Mouse (Mus musculus): ENCODE measurements around the gene Myo15. TPM values are rescaled to one million over a fixed set of nuclear protein-coding genes. Genes with fewer than 3 reads are reported as not detected.
A peak's percentile ranks its signal among the peaks of the same experiment; 100 is the strongest.

The Myo15 gene
- polyA plus RNA-seq, 1 experiment, result not detected

DNA sequence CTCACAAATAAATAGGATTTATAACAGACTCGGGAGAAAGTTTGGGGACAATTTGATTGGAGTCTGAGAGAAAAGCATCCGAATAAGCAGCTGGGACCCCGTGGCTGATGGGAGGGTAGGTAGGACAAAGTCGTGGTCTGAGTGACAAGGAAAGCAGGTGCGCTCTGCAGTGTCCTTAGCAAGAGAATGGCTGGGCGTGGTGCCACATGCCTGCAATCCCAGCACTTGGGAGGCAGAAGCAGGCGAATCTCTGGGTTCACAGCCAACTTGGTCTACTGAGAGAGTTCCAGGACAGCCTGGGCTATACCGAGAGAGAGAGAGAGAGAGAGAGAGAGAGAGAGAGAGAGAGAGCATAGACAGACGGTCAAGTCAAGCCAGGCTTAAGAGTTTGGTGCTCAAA, 1.6 kb downstream of the Myo15 start:
- Histone ChIP-seq H3K4me3 (ENCODE audit: insufficient read depth, low read depth, low read length) (no peak overlapping the region), H3K27ac (replicated peaks; ENCODE audit: low read depth, low read length) (no peak overlapping the region), H3K4me1 (ENCODE audit: control insufficient read depth, insufficient read depth, insufficient read length, low read length) (no peaks in the 10 kb centered on the region)

DNA sequence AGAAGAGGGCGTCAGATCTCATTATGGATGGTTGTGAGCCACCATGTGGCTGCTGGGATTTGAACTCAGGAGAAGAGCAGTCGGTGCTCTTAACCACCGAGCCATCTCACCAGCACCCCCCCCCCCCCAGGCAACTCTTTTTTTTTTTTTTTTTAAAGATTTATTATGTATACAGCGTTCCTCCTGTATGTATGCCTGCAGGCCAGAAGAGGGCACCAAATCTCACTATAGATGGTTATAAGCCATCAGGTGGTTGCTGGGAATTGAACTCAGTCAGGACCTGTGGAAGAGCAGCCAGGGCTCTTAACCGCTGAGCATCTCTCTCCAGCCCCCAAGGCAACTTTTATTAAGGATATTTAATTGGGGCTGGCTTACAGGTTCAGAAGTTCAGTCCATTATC, 5.4 kb downstream of the Myo15 start:
- Histone ChIP-seq H3K4me1 (ENCODE audit: control insufficient read depth, insufficient read depth, insufficient read length, low read length) (no peaks in the 10 kb centered on the region), H3K27ac (replicated peaks; ENCODE audit: low read depth, low read length) (no peak overlapping the region), H3K4me3 (ENCODE audit: insufficient read depth, low read depth, low read length) (no peak overlapping the region)

DNA sequence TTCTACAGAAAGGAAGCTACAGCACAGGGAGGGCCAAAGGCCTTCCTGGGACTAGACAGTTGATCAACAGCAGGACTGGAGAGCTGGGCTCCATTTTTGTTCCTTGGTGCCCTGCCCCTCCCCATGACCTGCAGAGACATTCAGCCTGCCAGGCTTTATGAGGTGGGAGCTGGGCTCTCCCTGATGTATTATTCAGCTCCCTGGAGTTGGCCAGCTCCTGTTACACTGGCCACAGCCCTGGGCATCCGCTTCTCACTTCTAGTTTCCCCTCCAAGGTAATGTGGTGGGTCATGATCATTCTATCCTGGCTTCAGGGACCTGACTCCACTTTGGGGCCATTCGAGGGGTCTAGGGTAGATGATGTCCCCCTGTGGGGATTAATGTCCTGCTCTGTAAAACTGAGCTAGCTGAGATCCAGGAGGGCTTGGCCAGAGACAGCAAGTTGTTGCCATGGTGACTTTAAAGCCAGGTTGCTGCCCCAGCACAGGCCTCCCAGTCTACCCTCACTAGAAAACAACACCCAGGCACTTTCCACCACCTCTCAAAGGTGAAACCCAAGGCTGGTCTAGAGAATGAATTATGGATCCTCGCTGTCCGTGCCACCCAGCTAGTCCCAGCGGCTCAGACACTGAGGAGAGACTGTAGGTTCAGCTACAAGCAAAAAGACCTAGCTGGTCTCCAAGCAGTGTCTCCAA, 6.7 kb downstream of the Myo15 start:
- Histone ChIP-seq H3K4me3 (ENCODE audit: insufficient read depth, low read depth, low read length) (no peak overlapping the region), H3K4me1 (ENCODE audit: control insufficient read depth, insufficient read depth, insufficient read length, low read length) (no peaks in the 10 kb centered on the region), H3K27ac (replicated peaks; ENCODE audit: low read depth, low read length) (no peak overlapping the region)

DNA sequence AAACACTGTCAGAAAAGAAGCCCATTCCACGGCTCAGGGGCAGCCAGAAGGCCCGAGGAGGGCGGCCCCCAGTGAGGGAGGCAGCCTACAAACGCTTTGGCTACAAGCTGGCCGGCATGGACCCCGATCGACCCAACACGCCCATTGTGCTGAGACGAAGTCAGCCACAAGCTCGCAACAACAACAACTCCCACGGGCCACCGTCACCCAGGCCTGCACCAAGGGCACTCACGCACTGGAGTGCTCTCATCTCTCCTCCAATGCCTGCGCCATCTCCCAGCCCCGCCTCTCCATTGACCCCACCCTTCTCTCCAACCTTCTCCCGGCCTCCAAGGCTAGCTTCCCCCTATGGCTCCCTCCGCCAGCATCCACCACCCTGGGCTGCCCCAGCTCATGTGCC, 9.0 kb downstream of the Myo15 start:
- H3K4me1 ChIP-seq (ENCODE audit: control insufficient read depth, insufficient read depth, insufficient read length, low read length), result no peaks in the 10 kb centered on the region
- no peak overlapping the region for H3K4me3 ChIP-seq (ENCODE audit: insufficient read depth, low read depth, low read length)
- no peak overlapping the region for H3K27ac ChIP-seq (replicated peaks; ENCODE audit: low read depth, low read length)

DNA sequence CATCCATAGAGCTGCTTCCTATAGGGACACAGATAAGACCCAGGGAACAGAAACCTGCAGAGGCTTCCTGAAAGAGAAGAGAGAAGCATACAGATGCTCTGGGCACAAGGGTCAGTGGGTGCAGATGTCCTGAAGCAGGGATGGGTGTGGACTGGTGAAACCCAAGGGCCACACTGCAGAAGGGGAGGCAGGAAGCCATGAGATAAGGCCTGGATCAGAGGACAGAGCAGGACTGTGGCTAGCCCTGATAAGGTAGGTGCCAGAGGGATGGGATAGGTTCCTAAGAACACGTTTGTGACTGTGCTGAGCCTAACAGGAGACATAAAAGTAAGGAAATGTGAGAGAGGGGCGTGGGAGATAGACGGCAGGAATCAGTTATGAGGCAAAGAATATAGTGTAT, 17.1 kb downstream of the Myo15 start:
- no peaks in the 10 kb centered on the region for H3K4me1 ChIP-seq (ENCODE audit: control insufficient read depth, insufficient read depth, insufficient read length, low read length)
- H3K27ac ChIP-seq (replicated peaks; ENCODE audit: low read depth, low read length), result no peak overlapping the region
- H3K4me3 ChIP-seq (ENCODE audit: insufficient read depth, low read depth, low read length), result no peak overlapping the region

DNA sequence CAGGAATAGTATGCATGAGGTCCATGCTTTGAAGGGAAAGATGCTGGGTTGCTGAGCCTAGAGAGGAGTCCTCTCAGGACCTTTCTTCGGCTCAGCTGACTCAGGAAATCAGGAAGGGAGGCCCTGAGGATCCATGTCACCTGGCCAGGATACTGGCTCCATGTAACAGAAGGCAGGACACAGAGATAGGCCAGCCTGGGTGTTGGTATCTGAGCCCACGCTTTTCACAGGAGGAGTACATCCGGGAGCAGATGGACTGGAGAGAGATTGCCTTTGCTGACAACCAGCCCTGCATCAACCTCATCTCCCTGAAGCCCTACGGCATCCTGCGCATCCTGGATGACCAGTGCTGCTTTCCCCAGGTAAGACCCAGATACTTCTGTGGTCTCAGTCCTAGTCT, 23.6 kb downstream of the Myo15 start:
- H3K4me3 ChIP-seq (ENCODE audit: insufficient read depth, low read depth, low read length), result no peak overlapping the region
- H3K27ac ChIP-seq (replicated peaks; ENCODE audit: low read depth, low read length), result no peak overlapping the region
- no peaks in the 10 kb centered on the region for H3K4me1 ChIP-seq (ENCODE audit: control insufficient read depth, insufficient read depth, insufficient read length, low read length)

DNA sequence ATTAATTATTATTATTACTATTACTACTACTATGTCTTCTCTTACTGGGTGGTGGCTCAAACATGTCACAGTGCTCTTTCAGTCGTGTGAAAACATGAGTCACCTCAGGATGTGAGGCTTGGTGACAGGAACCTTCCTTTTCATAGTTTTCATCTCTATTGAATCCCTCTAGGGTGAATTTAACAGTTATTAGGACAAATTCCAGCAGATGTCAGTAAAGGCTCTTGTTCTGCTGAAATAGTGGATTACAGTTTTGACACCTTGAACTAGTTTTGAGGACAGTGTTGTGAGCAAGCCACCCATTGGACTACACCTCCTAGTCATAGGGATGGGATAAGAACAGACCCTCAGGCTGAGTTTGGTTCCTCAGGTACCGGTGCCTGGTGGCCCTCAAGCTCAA, 26.6 kb downstream of the Myo15 start:
- Histone ChIP-seq H3K4me3 (ENCODE audit: insufficient read depth, low read depth, low read length) (no peak overlapping the region), H3K27ac (replicated peaks; ENCODE audit: low read depth, low read length) (no peak overlapping the region), H3K4me1 (ENCODE audit: control insufficient read depth, insufficient read depth, insufficient read length, low read length) (no peaks in the 10 kb centered on the region)

DNA sequence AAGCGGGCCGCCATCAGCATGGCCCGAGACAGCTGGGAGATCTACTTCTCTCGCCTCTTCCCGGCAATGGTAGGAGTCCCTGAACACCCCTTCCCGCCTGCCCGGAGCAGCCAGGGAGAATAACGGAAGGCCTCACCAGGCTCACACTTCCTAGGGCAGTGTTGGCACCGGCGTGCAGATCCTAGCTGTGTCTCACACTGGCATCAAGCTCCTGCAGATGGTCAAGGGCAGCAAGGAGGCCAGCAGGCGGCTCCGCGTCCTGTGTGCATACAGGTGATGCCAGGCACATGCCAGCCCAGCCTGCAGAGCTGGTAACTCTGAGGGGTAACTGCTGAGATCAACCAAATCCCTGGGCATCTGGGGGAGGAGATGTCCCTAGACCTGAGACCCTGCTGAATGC, 38.1 kb downstream of the Myo15 start:
- Histone ChIP-seq H3K27ac (replicated peaks; ENCODE audit: low read depth, low read length) (no peak overlapping the region), H3K4me1 (ENCODE audit: control insufficient read depth, insufficient read depth, insufficient read length, low read length) (no peaks in the 10 kb centered on the region), H3K4me3 (ENCODE audit: insufficient read depth, low read depth, low read length) (no peak overlapping the region)

DNA sequence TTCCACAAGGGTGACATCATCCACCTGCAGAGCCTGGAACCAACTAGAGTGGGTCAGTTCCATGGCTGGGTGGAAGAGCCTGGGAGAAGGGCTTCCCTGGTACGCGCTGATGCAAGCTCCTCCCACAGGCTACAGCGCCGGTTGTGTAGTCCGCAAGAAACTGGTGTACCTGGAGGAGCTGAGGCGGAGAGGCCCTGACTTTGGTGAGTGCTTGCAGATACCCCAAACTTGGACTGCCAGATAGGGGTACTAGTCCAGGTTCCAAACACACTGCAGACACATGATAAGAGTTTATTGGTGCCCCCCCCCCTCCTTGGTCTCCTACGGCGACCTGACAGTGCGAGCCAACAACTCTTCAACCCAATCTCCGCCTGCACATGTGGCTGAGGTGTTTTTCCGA, 39.8 kb downstream of the Myo15 start:
- H3K27ac ChIP-seq (replicated peaks; ENCODE audit: low read depth, low read length), result no peak overlapping the region
- H3K4me3 ChIP-seq (ENCODE audit: insufficient read depth, low read depth, low read length), result peak overlapping the region; percentile 41

DNA sequence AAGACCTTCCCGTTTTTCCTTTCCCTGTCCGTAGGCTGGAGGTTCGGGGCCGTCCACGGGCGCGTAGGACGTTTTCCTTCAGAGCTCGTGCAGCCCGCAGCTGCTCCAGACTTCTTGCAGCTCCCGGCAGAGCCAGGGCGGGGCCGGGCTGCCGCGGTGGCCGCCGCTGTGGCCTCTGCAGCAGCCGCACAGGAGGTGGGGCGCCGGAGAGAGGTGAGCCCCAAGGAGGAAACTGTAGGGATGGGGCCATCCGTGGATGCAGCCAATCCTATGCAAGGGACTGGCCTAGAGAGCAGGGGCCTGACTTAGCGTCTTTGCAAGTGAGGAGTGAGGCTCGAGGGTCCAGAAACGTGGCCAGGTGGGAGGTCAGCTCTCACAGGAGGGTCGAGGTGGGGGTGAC, 40.4 kb downstream of the Myo15 start:
- no peaks in the 10 kb centered on the region for H3K4me1 ChIP-seq (ENCODE audit: control insufficient read depth, insufficient read depth, insufficient read length, low read length)
- no peak overlapping the region for H3K27ac ChIP-seq (replicated peaks; ENCODE audit: low read depth, low read length)
- peak overlapping the region; percentile 41 for H3K4me3 ChIP-seq (ENCODE audit: insufficient read depth, low read depth, low read length)

More for the DNA sequence above, 39.8 kb downstream of the Myo15 start:
- H3K4me1 ChIP-seq (ENCODE audit: control insufficient read depth, insufficient read depth, insufficient read length, low read length), result no peaks in the 10 kb centered on the region

DNA sequence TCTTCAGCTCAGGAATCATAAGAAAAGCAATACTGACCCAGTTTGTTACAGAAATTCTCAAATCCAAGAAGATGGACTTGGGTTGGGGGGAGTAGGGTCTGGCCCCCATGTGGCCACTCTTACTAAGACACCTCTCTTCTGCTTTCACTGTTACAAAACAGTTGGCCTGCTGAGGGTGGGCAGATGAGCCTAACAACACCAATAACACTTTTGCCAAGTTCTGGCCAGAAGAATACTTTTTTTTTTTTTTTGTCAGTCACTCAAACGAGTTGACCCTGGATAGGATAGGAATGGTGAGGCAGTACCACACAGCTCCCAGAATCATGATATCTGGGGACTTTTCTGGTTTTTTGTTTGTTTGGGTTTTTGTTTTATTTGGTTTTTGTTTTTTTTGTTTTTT, 42.8 kb downstream of the Myo15 start:
- Histone ChIP-seq H3K4me3 (ENCODE audit: insufficient read depth, low read depth, low read length) (no peak overlapping the region), H3K4me1 (ENCODE audit: control insufficient read depth, insufficient read depth, insufficient read length, low read length) (no peaks in the 10 kb centered on the region), H3K27ac (replicated peaks; ENCODE audit: low read depth, low read length) (no peak overlapping the region)

DNA sequence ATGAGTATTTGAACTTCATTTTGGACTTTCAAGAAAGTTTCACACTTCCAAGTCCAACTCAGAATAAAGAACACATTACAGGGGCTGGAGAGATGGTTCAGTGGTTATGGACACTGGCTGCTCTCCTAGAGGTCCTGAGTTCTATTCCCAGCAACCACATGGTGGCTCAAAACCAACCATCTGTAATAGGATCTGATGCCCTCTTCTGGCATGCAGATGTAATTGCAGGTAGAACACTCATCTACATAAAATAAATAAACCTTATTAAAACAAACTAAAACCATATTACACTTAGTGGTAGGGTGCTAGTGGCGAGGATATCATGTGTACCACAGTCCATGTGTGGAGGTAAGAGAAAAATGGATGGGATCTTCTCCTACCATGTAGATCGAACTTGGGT, 43.4 kb downstream of the Myo15 start:
- H3K4me3 ChIP-seq (ENCODE audit: insufficient read depth, low read depth, low read length), result no peak overlapping the region
- no peak overlapping the region for H3K27ac ChIP-seq (replicated peaks; ENCODE audit: low read depth, low read length)
- no peaks in the 10 kb centered on the region for H3K4me1 ChIP-seq (ENCODE audit: control insufficient read depth, insufficient read depth, insufficient read length, low read length)

DNA sequence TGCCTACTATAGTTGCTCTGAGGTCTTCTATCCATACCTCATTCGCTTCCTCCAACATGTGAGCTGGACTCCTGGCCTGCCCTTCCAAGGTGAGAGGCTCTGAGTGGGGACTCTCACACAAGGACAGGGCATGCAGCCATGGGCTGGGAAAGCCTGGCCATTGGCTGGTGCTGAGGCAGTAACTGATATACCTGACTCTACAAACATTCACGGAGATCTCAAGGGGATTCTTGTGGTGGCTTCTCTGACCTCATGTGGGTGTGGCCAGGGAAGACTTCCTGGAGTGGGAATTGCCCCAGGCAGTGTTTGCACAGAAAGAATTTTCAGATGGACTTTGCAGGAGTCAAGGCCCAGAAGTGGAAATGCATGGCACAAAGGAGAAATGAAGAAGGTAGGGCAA, 45.8 kb downstream of the Myo15 start:
- no peak overlapping the region for H3K4me3 ChIP-seq (ENCODE audit: insufficient read depth, low read depth, low read length)
- H3K4me1 ChIP-seq (ENCODE audit: control insufficient read depth, insufficient read depth, insufficient read length, low read length), result no peaks in the 10 kb centered on the region
- H3K27ac ChIP-seq (replicated peaks; ENCODE audit: low read depth, low read length), result no peak overlapping the region

DNA sequence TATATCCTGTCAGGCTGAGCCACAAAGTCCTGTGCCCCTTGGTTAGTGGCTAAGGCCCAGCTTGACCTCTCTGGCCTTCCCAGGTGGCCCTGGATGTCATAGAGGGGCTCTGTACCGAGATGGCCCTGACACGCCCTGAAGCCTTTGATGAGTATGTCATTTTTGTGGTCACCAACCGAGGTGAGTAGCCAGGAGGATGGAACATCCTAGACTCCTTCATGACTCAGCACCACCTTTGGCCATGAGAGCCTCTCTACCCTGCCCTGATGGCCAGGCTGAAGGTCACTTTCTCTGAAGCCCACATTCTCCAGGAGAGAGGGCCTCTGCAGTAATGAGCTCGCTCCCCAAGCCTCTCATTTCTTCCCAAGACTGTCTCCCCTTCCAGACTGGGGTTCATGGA, 49.2 kb downstream of the Myo15 start:
- H3K4me3 ChIP-seq (ENCODE audit: insufficient read depth, low read depth, low read length), result no peak overlapping the region
- H3K27ac ChIP-seq (replicated peaks; ENCODE audit: low read depth, low read length), result no peak overlapping the region
- H3K4me1 ChIP-seq (ENCODE audit: control insufficient read depth, insufficient read depth, insufficient read length, low read length), result no peaks in the 10 kb centered on the region

DNA sequence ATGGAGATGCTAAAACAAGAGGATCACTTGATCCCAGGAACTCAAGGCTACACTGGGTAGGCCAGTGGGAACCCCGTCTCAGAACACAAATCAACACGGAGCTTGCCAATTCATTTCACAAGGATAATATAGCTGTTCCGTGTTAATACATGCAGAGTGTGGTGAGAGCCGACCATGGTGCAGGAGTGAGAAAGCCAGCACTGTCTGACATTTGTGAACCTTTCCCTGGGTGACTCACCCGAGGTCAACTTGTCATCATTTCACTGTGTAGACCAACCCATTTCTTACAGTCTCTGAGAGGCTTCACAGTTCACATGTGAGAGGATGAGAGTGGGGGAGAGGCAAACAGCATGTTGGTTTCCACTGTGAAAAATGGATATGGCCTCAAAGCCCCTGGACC, 52.9 kb downstream of the Myo15 start:
- H3K27ac ChIP-seq (replicated peaks; ENCODE audit: low read depth, low read length), result no peak overlapping the region
- no peak overlapping the region for H3K4me3 ChIP-seq (ENCODE audit: insufficient read depth, low read depth, low read length)
- no peaks in the 10 kb centered on the region for H3K4me1 ChIP-seq (ENCODE audit: control insufficient read depth, insufficient read depth, insufficient read length, low read length)

DNA sequence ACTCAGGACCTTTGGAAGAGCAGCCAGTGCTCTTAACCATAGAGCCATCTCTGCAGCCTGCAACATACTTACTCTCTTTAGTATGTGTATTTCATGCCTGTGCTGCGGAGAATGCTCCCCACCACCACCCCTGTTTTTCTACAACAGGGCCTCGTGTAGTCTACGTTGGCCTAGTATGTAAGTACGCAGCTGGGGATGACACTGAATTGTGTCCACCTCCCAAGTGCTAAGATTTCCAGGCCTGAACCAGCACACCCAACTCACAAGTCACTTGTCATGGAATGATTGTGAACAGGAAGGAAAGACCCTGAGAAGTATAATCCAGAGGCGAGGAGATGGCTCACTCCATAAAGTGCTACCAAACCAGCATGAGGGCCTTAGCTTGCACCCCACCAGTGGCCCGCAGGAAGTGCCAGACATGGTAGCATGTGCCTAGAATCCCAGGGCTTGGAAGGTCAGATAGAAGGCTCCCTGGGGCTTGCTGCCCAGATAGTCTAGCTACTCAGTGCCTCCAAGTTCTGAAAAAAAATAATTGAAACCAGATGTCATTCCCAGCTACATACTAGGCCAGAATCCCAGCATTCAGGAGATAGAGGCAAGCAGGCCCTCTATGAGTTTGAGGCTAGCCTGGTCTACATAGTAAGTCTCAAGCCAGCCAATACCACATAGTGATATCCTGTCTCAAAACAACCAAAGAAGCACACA, 53.7 kb downstream of the Myo15 start:
- Histone ChIP-seq H3K4me1 (ENCODE audit: control insufficient read depth, insufficient read depth, insufficient read length, low read length) (no peaks in the 10 kb centered on the region), H3K27ac (replicated peaks; ENCODE audit: low read depth, low read length) (no peak overlapping the region), H3K4me3 (ENCODE audit: insufficient read depth, low read depth, low read length) (no peak overlapping the region)
